In genomic region chr17:65400914-65401313, GRCm38 (mm10) we compare ENCODE assay signal across 13 mouse cellular contexts.
DNase-seq lines count a peak whose midpoint lies in the region; ATAC-seq lines count a peak whose summit lies in the region.
"Had no signal": no experiment of that assay in that cellular context is flagged by ENCODE, and none has a peak within 500 bp of the region (broad histone marks: within the 10 kb centered on the region; RNA-seq: fewer than 3 reads in every experiment).

No protein-coding gene starts in this region.

- ATAC-seq in kidney, embryonic 14.5 days (ENCODE audit: low FRiP score, low TSS enrichment): no peak
- ATAC-seq: intestine, embryonic 16.5 days had no signal

- H3K27me3 ChIP-seq in kidney, embryonic 14.5 days (ENCODE audit: control insufficient read depth, insufficient read depth, low read length): no peaks in the 10 kb centered on the region
- H3K27me3 ChIP-seq: embryonic facial prominence, embryonic 13.5 days; stomach, embryonic 15.5 days had no signal

- intact Hi-C loops in heart, postnatal 36 days (cut with DNase I): no loop called here

- no peak overlapping the region for H3K27ac ChIP-seq in kidney, embryonic 14.5 days (ENCODE audit: low read depth, low read length)
- H3K27ac ChIP-seq: embryonic facial prominence, embryonic 13.5 days; stomach, embryonic 15.5 days had no signal

- H3K4me3 ChIP-seq in kidney, embryonic 14.5 days (ENCODE audit: low read length): no peak overlapping the region
- H3K4me3 ChIP-seq: embryonic facial prominence, embryonic 13.5 days; stomach, embryonic 15.5 days had no signal

- peak; percentile 49 for DNase-seq in adrenal gland, adult 2 months
- no peak for DNase-seq in adrenal gland, adult 18-20 months (ENCODE audit: low spot score in 2 of 2)
- DNase-seq in kidney, adult 11 months: peak; percentile 91
- DNase-seq in Muller cell, postnatal 12 days (ENCODE audit: inconsistent ontology term): peak; percentile 81
- peak; percentile 21 to 25 for DNase-seq in heart, postnatal 36 days
- DNase-seq in thymus, postnatal 25 days: no peak
- no peak for DNase-seq in cerebellum, adult 11-12 months
- DNase-seq: cerebellum, adult 18-20 months; lung, adult 2 months had no signal

- 89% methylated on average over 1 of the region's 1 CpGs for WGBS in kidney, embryonic 14.5 days

- no peak overlapping the region for H3K9ac ChIP-seq in kidney, embryonic 14.5 days (ENCODE audit: low read depth, low read length)
- H3K9ac ChIP-seq: embryonic facial prominence, embryonic 13.5 days; stomach, embryonic 15.5 days had no signal

- no peaks in the 10 kb centered on the region for H3K36me3 ChIP-seq in kidney, embryonic 14.5 days (ENCODE audit: control insufficient read depth, insufficient read depth, low read length)
- H3K36me3 ChIP-seq: embryonic facial prominence, embryonic 13.5 days; stomach, embryonic 15.5 days had no signal

- no peaks in the 10 kb centered on the region for H3K9me3 ChIP-seq in kidney, embryonic 14.5 days (ENCODE audit: control insufficient read depth, low read length)
- H3K9me3 ChIP-seq: embryonic facial prominence, embryonic 13.5 days; stomach, embryonic 15.5 days had no signal

- H3K4me1 ChIP-seq in kidney, embryonic 14.5 days (ENCODE audit: control insufficient read depth, insufficient read depth, low read length): no peaks in the 10 kb centered on the region
- H3K4me1 ChIP-seq: embryonic facial prominence, embryonic 13.5 days; stomach, embryonic 15.5 days had no signal

- H3K4me2 ChIP-seq in kidney, embryonic 14.5 days (replicated peaks; ENCODE audit: low read depth, low read length): no peak overlapping the region
- H3K4me2 ChIP-seq: embryonic facial prominence, embryonic 13.5 days; stomach, embryonic 15.5 days had no signal

Comparison
In these comparisons a context has a peak if more than half of its experiments do, and no peak if none do; other contexts are left out.
1. DNase-seq: peak in adrenal gland, adult 2 months (single experiment), kidney, adult 11 months (single experiment), Muller cell, postnatal 12 days (single experiment) and heart, postnatal 36 days (2 of 2); none in adrenal gland, adult 18-20 months (0 of 2), thymus, postnatal 25 days (single experiment) and cerebellum, adult 11-12 months (single experiment).